Mouse (Mus musculus): Measurements from ENCODE around the gene Retnlg.

GRCm38 (mm10) chr16:48923724-48924123 lies 51.3 kb downstream of the Retnlg start:
- TF ChIP-seq EP300 (IDR thresholded peaks at IDR 0.05; ENCODE audit: insufficient read depth, low read depth, low read length) = no peak
- no peak for TF ChIP-seq CTCF (IDR thresholded peaks at IDR 0.05)
- TF ChIP-seq POLR2A (IDR thresholded peaks at IDR 0.05; ENCODE audit: insufficient read depth, low read depth, low read length) = no peak

All from heart, adult 2 months (tissue).